10 mouse cellular contexts compared by ENCODE assay signal in genomic region chr1:52004096-52004495, GRCm38 (mm10). TPM values are rescaled to one million over a fixed set of nuclear protein-coding genes. Genes with fewer than 3 reads are reported as not detected.
DNase-seq lines count a peak whose midpoint lies in the region; ATAC-seq and TF ChIP-seq lines count a peak whose summit lies in the region.
"Had no signal": no experiment of that assay in that cellular context is flagged by ENCODE, and none has a peak within 500 bp of the region (broad histone marks: within the 10 kb centered on the region; RNA-seq: fewer than 3 reads in every experiment).

No protein-coding gene starts in this region.

- H3K4me3 ChIP-seq in liver, adult 2 months (ENCODE audit: insufficient read depth, low read depth, low read length) = no peak overlapping the region
- no peak overlapping the region for H3K4me3 ChIP-seq in liver, embryonic 12.5 days
- no peak overlapping the region for H3K4me3 ChIP-seq in forebrain, embryonic 11.5 days (ENCODE audit: low read depth, low read length)
- no peak overlapping the region for H3K4me3 ChIP-seq in limb, embryonic 10.5 days
- H3K4me3 ChIP-seq: embryonic facial prominence, embryonic 12.5 days; neural tube, embryonic 13.5 days had no signal

- no peaks in the 10 kb centered on the region; the same call in 1 of the 2 replicates for H3K27me3 ChIP-seq in liver, adult 2 months (ENCODE audit: control insufficient read depth, insufficient read depth, low read length)
- H3K27me3 ChIP-seq in liver, embryonic 12.5 days (replicated peaks) = 0 out of 2 replicates have a peak, but pooled peaks cover 4% of the 10 kb centered on the region
- H3K27me3 ChIP-seq in forebrain, embryonic 11.5 days (ENCODE audit: control insufficient read depth, insufficient read depth, low read length) = no peaks in the 10 kb centered on the region
- peaks cover 7% of the 10 kb centered on the region; the same call in 1 of the 2 replicates for H3K27me3 ChIP-seq in limb, embryonic 10.5 days (ENCODE audit: low read depth, poor library complexity, severe bottlenecking)
- H3K27me3 ChIP-seq: embryonic facial prominence, embryonic 12.5 days had no signal

- no peaks in the 10 kb centered on the region for H3K4me1 ChIP-seq in liver, adult 2 months (ENCODE audit: control insufficient read depth, insufficient read depth, low read length)
- peaks cover 3% of the 10 kb centered on the region; the same call in 1 of the 2 replicates for H3K4me1 ChIP-seq in liver, embryonic 12.5 days
- peaks cover 4% of the 10 kb centered on the region; the same call in 1 of the 2 replicates for H3K4me1 ChIP-seq in forebrain, embryonic 11.5 days (replicated peaks; ENCODE audit: control insufficient read depth, insufficient read depth, low read length)
- peaks cover 9% of the 10 kb centered on the region; the same call in 1 of the 2 replicates for H3K4me1 ChIP-seq in limb, embryonic 10.5 days

- no peak overlapping the region for H3K9ac ChIP-seq in liver, adult 2 months (ENCODE audit: low read depth, low read length)
- no peak overlapping the region for H3K9ac ChIP-seq in liver, embryonic 12.5 days
- H3K9ac ChIP-seq in forebrain, embryonic 11.5 days (ENCODE audit: low read length) = no peak overlapping the region
- H3K9ac ChIP-seq: embryonic facial prominence, embryonic 12.5 days; neural tube, embryonic 13.5 days had no signal

- H3K4me2 ChIP-seq in liver, embryonic 12.5 days = no peak overlapping the region
- no peak overlapping the region for H3K4me2 ChIP-seq in forebrain, embryonic 11.5 days (ENCODE audit: low read depth, low read length, severe bottlenecking)
- H3K4me2 ChIP-seq: embryonic facial prominence, embryonic 12.5 days; neural tube, embryonic 13.5 days had no signal

- peak; percentile 42 for DNase-seq in liver, adult 2 months (ENCODE audit: extremely low read depth, low read depth, low spot score)
- DNase-seq in c-Kit-negative CD71-positive TER-119-positive erythroid progenitor cells, embryonic 14.5 days (ENCODE audit: low read depth, low spot score) = peak; percentile 2
- DNase-seq in forebrain, embryonic 11.5 days (ENCODE audit: low spot score) = peak; percentile 85
- DNase-seq in limb, embryonic 10.5 days (ENCODE audit: low spot score) = peak; percentile 68
- DNase-seq in thymus, postnatal 25 days = peak; percentile 85

- TF ChIP-seq CTCF in liver, adult 2 months (IDR thresholded peaks at IDR 0.05; ENCODE audit: low read depth, low read length) = peak; percentile 38; the same call in 1 of the 2 replicates

- WGBS in liver, adult 2 months = 21% methylated on average over 8 of the region's 8 CpGs
- WGBS in liver, embryonic 12.5 days (ENCODE audit: insufficient replicate concordance) = 19% methylated on average over 8 of the region's 8 CpGs
- 27% methylated on average over 8 of the region's 8 CpGs for WGBS in forebrain, embryonic 11.5 days
- 34% methylated on average over 8 of the region's 8 CpGs for WGBS in limb, embryonic 10.5 days

- H3K36me3 ChIP-seq in liver, adult 2 months (ENCODE audit: control insufficient read depth, insufficient read depth, low read length) = no peaks in the 10 kb centered on the region
- H3K36me3 ChIP-seq in liver, embryonic 12.5 days = no peaks in the 10 kb centered on the region
- H3K36me3 ChIP-seq in forebrain, embryonic 11.5 days (ENCODE audit: control insufficient read depth, insufficient read depth, low read length) = no peaks in the 10 kb centered on the region
- no peaks in the 10 kb centered on the region for H3K36me3 ChIP-seq in limb, embryonic 10.5 days
- H3K36me3 ChIP-seq: embryonic facial prominence, embryonic 12.5 days; neural tube, embryonic 13.5 days had no signal

- H3K79me2 ChIP-seq in liver, adult 2 months (ENCODE audit: control insufficient read depth, insufficient read depth, low read length) = no peaks in the 10 kb centered on the region

- no peaks in the 10 kb centered on the region for H3K9me3 ChIP-seq in liver, embryonic 12.5 days (replicated peaks)
- H3K9me3 ChIP-seq in forebrain, embryonic 11.5 days (ENCODE audit: control insufficient read depth, low read length) = no peaks in the 10 kb centered on the region
- no peaks in the 10 kb centered on the region for H3K9me3 ChIP-seq in limb, embryonic 10.5 days (replicated peaks)
- H3K9me3 ChIP-seq: embryonic facial prominence, embryonic 12.5 days; neural tube, embryonic 13.5 days had no signal

- ATAC-seq in liver, embryonic 12.5 days = no peak
- ATAC-seq in forebrain, embryonic 11.5 days (replicated peaks; ENCODE audit: low FRiP score) = peak; percentile 57; the same call in 1 of the 2 replicates
- ATAC-seq in inflammation-experienced regulatory T-cells, adult 6 months = peak; percentile 73
- ATAC-seq in neutrophil, adult 5-6 weeks (ENCODE audit: extremely low read depth, insufficient number of reproducible peaks, low FRiP score, poor library complexity, severe bottlenecking) = peak; percentile 71

- H3K27ac ChIP-seq in liver, adult 2 months (replicated peaks; ENCODE audit: insufficient read depth, low read depth, low read length) = no peak overlapping the region
- no peak overlapping the region for H3K27ac ChIP-seq in liver, embryonic 12.5 days
- no peak overlapping the region for H3K27ac ChIP-seq in forebrain, embryonic 11.5 days (ENCODE audit: low read depth, low read length)
- no peak overlapping the region for H3K27ac ChIP-seq in limb, embryonic 10.5 days
- H3K27ac ChIP-seq: embryonic facial prominence, embryonic 12.5 days; neural tube, embryonic 13.5 days had no signal

- no peak for TF ChIP-seq POLR2A in liver, adult 2 months (IDR thresholded peaks at IDR 0.05; ENCODE audit: extremely low read depth, insufficient read depth, low read length)

RNA-seq across cellular contexts. Expression of gene Stat4, which starts 17.1 kb away (rescaled TPM):
- total RNA-seq in liver, adult 2 months (2014; rRNA removed) = 0.46 and 0.67 TPM in 2 replicates
- 0.02 and 0.24 TPM in 2 replicates for polyA plus RNA-seq in liver, adult 2 months (2012; rRNA removed)
- polyA plus RNA-seq in liver, embryonic 12.5 days (2016; fragmentation: Nextera tagmentation; extraction: Ambion mirVana) = 2.1 and 2.5 TPM in 2 replicates
- polyA plus RNA-seq in forebrain, embryonic 11.5 days (2014; fragmentation: Nextera tagmentation; extraction: Ambion mirVana) = 12.0 and 12.4 TPM in 2 replicates
- polyA plus RNA-seq in inflammation-experienced regulatory T-cells, adult 6 months (2017; shearing (Covaris generic)) = 100 to 1,000 TPM; 154 to 191 (median 177) TPM
- 1.1 and 1.9 TPM in 2 replicates for polyA plus RNA-seq in limb, embryonic 10.5 days (2016; fragmentation: Nextera tagmentation; extraction: Ambion mirVana)
- total RNA-seq in neutrophil, adult 5-6 weeks (2017) = 93.2 and 117 TPM in 2 replicates

Comparison
In these comparisons a context has a peak if more than half of its experiments do, and no peak if none do; other contexts are left out.
1. DNase-seq: peak in every context shown above with its lines; median percentile 85 in forebrain, embryonic 11.5 days; 85 in thymus, postnatal 25 days; 68 in limb, embryonic 10.5 days; 42 in liver, adult 2 months; 2 in c-Kit-negative CD71-positive TER-119-positive erythroid progenitor cells, embryonic 14.5 days.
2. RNA of gene Stat4, which starts 17.1 kb away (polyA plus RNA-seq): 154 to 191 TPM in inflammation-experienced regulatory T-cells, adult 6 months; 12.0 to 12.4 TPM in forebrain, embryonic 11.5 days, 2.1 to 2.5 TPM in liver, embryonic 12.5 days, 1.1 to 1.9 TPM in limb, embryonic 10.5 days and 0.02 to 0.24 TPM in liver, adult 2 months; every median in the first group is over 10 times any median in the second.